Mouse (Mus musculus): ENCODE measurements around the gene Magi1. TPM values are rescaled to one million over a fixed set of nuclear protein-coding genes. Genes with fewer than 3 reads are reported as not detected.

The Magi1 gene
- total and polyA plus RNA-seq, 3 experiments, result 4.1 to 16.5 (median 14.0) TPM

DNA sequence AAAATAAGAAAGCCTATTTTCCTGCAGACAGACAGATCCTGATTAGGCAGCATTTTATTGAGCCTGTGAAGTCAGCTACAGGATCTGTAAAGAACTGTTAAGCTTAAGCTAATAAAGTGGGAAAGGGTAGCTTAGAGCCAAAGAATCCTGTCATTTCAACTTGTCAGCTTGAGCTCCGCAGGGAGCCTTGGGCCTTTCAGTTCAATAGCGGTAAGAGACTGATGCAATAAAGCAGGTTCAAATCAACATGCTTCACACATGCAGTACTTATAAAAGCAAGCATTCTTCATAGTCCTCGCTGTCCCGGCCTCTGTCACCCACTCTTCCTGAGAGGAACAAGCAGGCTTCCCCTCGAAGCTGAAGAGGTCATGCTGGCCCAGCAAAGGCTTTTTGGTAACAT, 199.0 kb downstream of the Magi1 start:
- H3K36me3 ChIP-seq (ENCODE audit: control insufficient read depth, insufficient read depth, low read length), result peaks cover 1% of the 10 kb centered on the region
- peaks cover 5% of the 10 kb centered on the region for H3K4me1 ChIP-seq (ENCODE audit: control insufficient read depth, insufficient read depth, low read length)
- intact Hi-C loops (cut with DNase I), result loop anchor here (5.0 kb wide), 1 partner anchor 38 kb away; no protein-coding TSS in a partner anchor
- no peak overlapping the region for H3K4me3 ChIP-seq
- WGBS, result 40% methylated on average over 5 of the region's 5 CpGs
- no peak for DNase-seq
- no peaks in the 10 kb centered on the region for H3K27me3 ChIP-seq (ENCODE audit: control insufficient read depth, insufficient read depth, low read length)
- TF ChIP-seq EP300 (IDR thresholded peaks at IDR 0.05; ENCODE audit: insufficient read depth, low read depth, low read length) (no peak), POLR2A (IDR thresholded peaks at IDR 0.05; ENCODE audit: insufficient read depth, low read depth, low read length) (no peak), CTCF (IDR thresholded peaks at IDR 0.05) (no peak)
- H3K27ac ChIP-seq, result no peak overlapping the region; the same call in 1 of the 2 replicates
- H3K9ac ChIP-seq (ENCODE audit: low read depth, low read length), result no peak overlapping the region
- no peaks in the 10 kb centered on the region for H3K79me2 ChIP-seq (replicated peaks; ENCODE audit: control insufficient read depth, insufficient read depth, low read length)

DNA sequence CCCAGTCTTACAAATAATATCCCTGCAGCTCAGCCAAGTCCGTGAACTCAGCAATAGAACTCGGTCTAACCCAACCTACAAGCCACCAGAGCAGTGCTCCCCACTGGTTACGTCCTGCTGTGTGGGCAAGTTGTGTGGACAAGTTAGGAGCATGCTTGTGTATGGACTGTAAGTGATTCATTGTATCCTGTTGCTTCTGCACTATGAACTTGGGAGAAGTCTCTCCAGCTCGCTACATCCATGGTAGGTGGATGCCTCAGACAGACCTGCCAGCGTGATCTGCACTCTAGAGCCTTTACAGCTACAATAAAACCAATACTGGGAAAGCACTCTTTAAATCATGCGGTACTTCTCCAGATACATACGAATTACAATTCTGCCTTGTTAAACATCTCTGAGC, 200.3 kb downstream of the Magi1 start:
- H3K79me2 ChIP-seq (replicated peaks; ENCODE audit: control insufficient read depth, insufficient read depth, low read length), result no peaks in the 10 kb centered on the region
- no peaks in the 10 kb centered on the region for H3K27me3 ChIP-seq (ENCODE audit: control insufficient read depth, insufficient read depth, low read length)
- no peak overlapping the region for H3K9ac ChIP-seq (ENCODE audit: low read depth, low read length)
- 93% methylated on average over 7 of the region's 7 CpGs for WGBS
- no peak for DNase-seq
- H3K27ac ChIP-seq, result no peak overlapping the region
- intact Hi-C loops (cut with DNase I), result loop anchor here (1.0 to 5.0 kb wide), 3 partner anchors 39 to 317 kb away; partner anchors contain the start of gene Magi1
- H3K36me3 ChIP-seq (ENCODE audit: control insufficient read depth, insufficient read depth, low read length), result peaks cover 1% of the 10 kb centered on the region
- H3K4me3 ChIP-seq, result no peak overlapping the region
- TF ChIP-seq CTCF (IDR thresholded peaks at IDR 0.05) (no peak), EP300 (IDR thresholded peaks at IDR 0.05; ENCODE audit: insufficient read depth, low read depth, low read length) (no peak), POLR2A (IDR thresholded peaks at IDR 0.05; ENCODE audit: insufficient read depth, low read depth, low read length) (no peak)
- H3K4me1 ChIP-seq (ENCODE audit: control insufficient read depth, insufficient read depth, low read length), result peaks cover 8% of the 10 kb centered on the region

DNA sequence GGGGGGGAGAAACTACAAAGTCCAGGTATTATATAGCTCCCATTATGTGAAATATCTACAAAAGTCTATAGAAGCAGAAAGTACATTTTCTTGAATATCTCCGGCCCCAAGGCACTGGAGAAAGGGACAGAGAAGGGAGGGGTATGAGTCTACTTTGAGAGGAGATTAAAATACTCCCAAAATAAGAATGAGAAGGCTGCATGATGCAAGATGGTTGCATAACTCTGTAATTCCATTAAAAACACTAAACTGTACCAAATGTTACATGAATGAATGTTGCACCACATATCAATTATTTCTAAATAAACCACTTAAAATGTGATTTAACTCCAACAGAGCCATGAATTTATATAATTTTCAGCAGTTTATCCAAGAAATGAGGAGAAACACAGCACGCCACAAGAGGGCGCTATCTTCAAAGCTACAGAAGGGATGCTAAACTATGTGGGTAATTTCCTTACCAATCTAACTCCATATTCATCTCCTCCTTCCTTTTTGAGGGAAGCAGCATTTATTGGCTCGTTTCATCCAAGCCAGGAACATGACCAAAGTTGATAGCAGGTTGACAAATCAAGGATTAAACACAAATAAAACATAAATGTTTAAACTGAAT, 202.7 kb downstream of the Magi1 start:
- Histone ChIP-seq H3K9ac (ENCODE audit: low read depth, low read length) (no peak overlapping the region), H3K36me3 (ENCODE audit: control insufficient read depth, insufficient read depth, low read length) (peaks cover 1% of the 10 kb centered on the region), H3K4me1 (ENCODE audit: control insufficient read depth, insufficient read depth, low read length) (peaks cover 9% of the 10 kb centered on the region), H3K79me2 (replicated peaks; ENCODE audit: control insufficient read depth, insufficient read depth, low read length) (peaks cover 2% of the 10 kb centered on the region), H3K27ac (no peak overlapping the region), H3K27me3 (ENCODE audit: control insufficient read depth, insufficient read depth, low read length) (no peaks in the 10 kb centered on the region), H3K4me3 (no peak overlapping the region)
- intact Hi-C loops (cut with DNase I), result loop anchor here (1.0 to 5.0 kb wide), 5 partner anchors 41 to 383 kb away; no protein-coding TSS in a partner anchor
- peak; percentile 51 to 70 for DNase-seq
- WGBS, result 9% methylated on average over 4 of the region's 4 CpGs
- TF ChIP-seq CTCF (IDR thresholded peaks at IDR 0.05) (peak; percentile 98), EP300 (IDR thresholded peaks at IDR 0.05; ENCODE audit: insufficient read depth, low read depth, low read length) (no peak)

DNA sequence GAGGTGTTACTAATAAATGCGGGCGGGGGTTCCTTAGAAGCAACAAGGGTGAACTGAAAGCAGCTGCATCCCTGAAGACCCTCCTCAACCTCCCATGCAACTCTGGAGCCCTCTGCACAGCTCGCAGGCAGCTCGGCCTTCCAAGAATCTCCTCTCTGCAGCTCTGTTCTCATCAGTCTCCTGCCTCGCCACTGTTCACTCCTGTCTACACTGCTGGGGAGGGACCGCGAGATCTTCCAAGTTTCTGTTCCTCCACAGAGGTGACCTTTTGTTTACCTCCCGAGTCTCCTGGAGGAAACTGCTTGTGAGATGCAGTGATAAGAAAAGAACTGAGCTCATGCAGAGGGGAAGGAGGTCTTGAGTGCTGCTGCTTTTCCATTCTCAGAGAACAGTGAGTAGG, 204.8 kb downstream of the Magi1 start:
- Histone ChIP-seq H3K36me3 (ENCODE audit: control insufficient read depth, insufficient read depth, low read length) (peaks cover 1% of the 10 kb centered on the region; the same call in 1 of the 2 replicates), H3K79me2 (replicated peaks; ENCODE audit: control insufficient read depth, insufficient read depth, low read length) (peaks cover 2% of the 10 kb centered on the region), H3K4me3 (no peak overlapping the region), H3K27me3 (ENCODE audit: control insufficient read depth, insufficient read depth, low read length) (no peaks in the 10 kb centered on the region), H3K27ac (no peak overlapping the region), H3K9ac (ENCODE audit: low read depth, low read length) (no peak overlapping the region), H3K4me1 (ENCODE audit: control insufficient read depth, insufficient read depth, low read length) (peaks cover 8% of the 10 kb centered on the region)
- 34% methylated on average over 8 of the region's 8 CpGs for WGBS
- intact Hi-C loops (cut with DNase I), result no loop called here
- no peak for DNase-seq
- TF ChIP-seq CTCF (IDR thresholded peaks at IDR 0.05) (no peak), EP300 (IDR thresholded peaks at IDR 0.05; ENCODE audit: insufficient read depth, low read depth, low read length) (no peak), POLR2A (IDR thresholded peaks at IDR 0.05; ENCODE audit: insufficient read depth, low read depth, low read length) (no peak)

DNA sequence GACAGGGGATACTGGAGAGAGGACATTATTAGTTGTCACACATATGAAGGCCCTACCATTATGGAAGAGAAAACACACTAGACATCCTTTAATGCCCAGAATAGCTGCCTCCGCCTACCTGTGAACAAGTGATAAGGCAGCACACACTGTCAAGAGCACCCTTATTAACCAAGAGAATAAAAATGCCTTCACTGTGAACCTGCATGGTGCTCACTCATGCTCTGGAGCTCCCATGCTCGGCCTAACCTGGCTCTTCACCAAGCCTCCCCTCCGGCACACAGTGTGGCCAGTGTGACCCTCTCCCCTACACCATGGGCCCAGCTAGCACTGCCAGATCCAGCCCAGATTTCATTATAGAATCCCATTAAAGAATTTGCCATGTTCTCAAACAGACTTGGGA, 206.7 kb downstream of the Magi1 start:
- Histone ChIP-seq H3K9ac (ENCODE audit: low read depth, low read length) (no peak overlapping the region), H3K4me1 (ENCODE audit: control insufficient read depth, insufficient read depth, low read length) (peaks cover 5% of the 10 kb centered on the region), H3K4me3 (no peak overlapping the region), H3K27ac (no peak overlapping the region), H3K79me2 (replicated peaks; ENCODE audit: control insufficient read depth, insufficient read depth, low read length) (peaks cover 2% of the 10 kb centered on the region), H3K36me3 (ENCODE audit: control insufficient read depth, insufficient read depth, low read length) (peaks cover 1% of the 10 kb centered on the region; the same call in 1 of the 2 replicates), H3K27me3 (ENCODE audit: control insufficient read depth, insufficient read depth, low read length) (no peaks in the 10 kb centered on the region)
- 84% methylated on average over 3 of the region's 3 CpGs for WGBS
- TF ChIP-seq EP300 (IDR thresholded peaks at IDR 0.05; ENCODE audit: insufficient read depth, low read depth, low read length), result no peak
- no peak for TF ChIP-seq POLR2A (IDR thresholded peaks at IDR 0.05; ENCODE audit: insufficient read depth, low read depth, low read length)
- no peak for TF ChIP-seq CTCF (IDR thresholded peaks at IDR 0.05)
- intact Hi-C loops (cut with DNase I), result no loop called here
- no peak for DNase-seq

DNA sequence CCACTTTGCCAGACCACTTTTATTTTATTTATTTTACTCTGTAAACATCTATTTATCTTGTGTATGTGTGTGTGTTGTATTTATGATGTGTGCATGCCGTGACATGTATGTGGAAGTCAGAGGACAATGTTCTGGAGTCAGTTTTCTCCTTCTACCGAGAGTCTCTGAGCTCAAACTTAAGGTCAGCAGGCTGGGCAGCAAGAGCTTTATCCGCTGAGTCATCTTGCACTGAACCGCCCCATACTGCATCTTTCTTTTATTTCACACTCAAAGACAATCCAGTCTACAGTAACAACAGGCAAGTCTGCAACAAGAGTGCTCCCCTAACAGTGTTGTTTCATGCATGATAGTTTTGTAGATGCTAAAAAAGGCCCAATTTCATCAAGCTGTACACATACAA, 207.7 kb downstream of the Magi1 start:
- Histone ChIP-seq H3K79me2 (replicated peaks; ENCODE audit: control insufficient read depth, insufficient read depth, low read length) (peaks cover 3% of the 10 kb centered on the region), H3K27ac (no peak overlapping the region), H3K27me3 (ENCODE audit: control insufficient read depth, insufficient read depth, low read length) (no peaks in the 10 kb centered on the region), H3K9ac (ENCODE audit: low read depth, low read length) (no peak overlapping the region), H3K4me3 (no peak overlapping the region), H3K36me3 (ENCODE audit: control insufficient read depth, insufficient read depth, low read length) (no peaks in the 10 kb centered on the region; the same call in 1 of the 2 replicates), H3K4me1 (ENCODE audit: control insufficient read depth, insufficient read depth, low read length) (peaks cover 6% of the 10 kb centered on the region)
- intact Hi-C loops (cut with DNase I), result no loop called here
- TF ChIP-seq CTCF (IDR thresholded peaks at IDR 0.05), result no peak
- no peak for DNase-seq
- 93% methylated on average over 4 of the region's 4 CpGs for WGBS
